Mouse (Mus musculus): Measurements from ENCODE around the gene Efs.

GRCm38 (mm10) chr14:54945975-54946704 lies 20.2 kb upstream of the Efs start:
- TF ChIP-seq CTCF (IDR thresholded peaks at IDR 0.05; ENCODE audit: borderline replicate concordance, insufficient read depth, low read depth, low read length) (no peak), POLR2A (IDR thresholded peaks at IDR 0.05; ENCODE audit: borderline replicate concordance, insufficient read depth, low read length) (no peak)
